Mouse (Mus musculus) kidney, adult 2 months (tissue): Measurements from ENCODE around the gene Ldb3.

Experiments
- CTCF ChIP-seq: fragments of 200-500 bp; conservative IDR thresholded peaks from 2 replicates; pipeline ENCODE4 v1.5.1; 2011; ENCODE audit warnings: low read depth, mild to moderate bottlenecking, control low read depth, low read length, moderate library complexity, mixed read lengths; ENCODE audit not compliant: insufficient read depth, insufficient read length
- POLR2A ChIP-seq: fragments of 200-500 bp; IDR thresholded peaks from one replicate; pipeline ENCODE4 v1.6.1; 2011; ENCODE audit warnings: low read depth, low read length, control low read depth

DNA sequence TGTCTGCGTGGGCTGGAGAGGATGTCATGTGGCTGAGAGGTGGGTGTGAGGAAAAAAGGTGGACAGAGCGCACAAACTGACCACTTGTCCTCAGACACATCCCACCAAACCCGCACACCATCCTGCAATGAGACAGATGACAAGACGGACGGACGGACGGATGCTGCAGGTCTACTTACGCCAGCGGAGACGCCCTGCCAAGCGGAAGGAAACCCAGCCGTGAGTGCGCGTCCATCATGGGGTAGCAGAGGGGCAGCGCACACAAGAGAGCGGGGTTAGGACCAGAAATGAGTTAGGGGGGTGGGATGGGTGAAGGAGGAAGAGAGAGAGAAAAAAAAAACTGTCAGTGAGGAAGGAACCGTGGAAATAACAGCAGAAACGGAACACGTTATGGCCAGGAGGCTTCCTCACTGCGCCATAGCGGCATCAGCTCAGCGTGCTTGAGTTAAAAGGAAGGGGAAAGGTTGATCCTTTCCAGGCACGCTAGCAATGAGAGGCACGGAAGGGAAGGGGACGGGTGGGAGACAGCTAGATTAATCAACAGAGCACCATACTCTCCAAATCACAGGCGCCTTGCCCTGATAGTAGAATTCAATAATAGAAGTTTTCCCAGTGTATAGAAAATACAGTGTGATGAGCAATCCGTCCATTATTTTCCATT, 18.8 kb downstream of the Ldb3 start:
- TF ChIP-seq CTCF (no peak), POLR2A (no peak)
